Mouse (Mus musculus) cortical plate, adult 2 months (tissue): ENCODE measurements around the gene Enox1.

ENCODE experiments used
- CTCF ChIP-seq: fragments of 200-500 bp; IDR thresholded peaks from 2 replicates; pipeline ENCODE4 v1.5.1; 2011; ENCODE audit warnings: mild to moderate bottlenecking, control low read depth, low read length; ENCODE audit not compliant: insufficient read depth; ENCODE audit errors: extremely low read depth
- POLR2A ChIP-seq: fragments of 200-500 bp; IDR thresholded peaks from 2 replicates; pipeline ENCODE4 v1.6.1; 2011; ENCODE audit warnings: mild to moderate bottlenecking, low read length, control low read depth; ENCODE audit not compliant: insufficient read depth; ENCODE audit errors: extremely low read depth

GRCm38 (mm10) chr14:77671961-77672360 is 515.4 kb downstream of the Enox1 start:
- TF ChIP-seq CTCF (no peak), POLR2A (no peak)
